Mouse (Mus musculus): ENCODE data around the gene Prkch. TPM values are rescaled to one million over a fixed set of nuclear protein-coding genes. Genes with fewer than 3 reads are reported as not detected.

Prkch gene
- polyA plus RNA-seq, 1 experiment, result not detected

DNA sequence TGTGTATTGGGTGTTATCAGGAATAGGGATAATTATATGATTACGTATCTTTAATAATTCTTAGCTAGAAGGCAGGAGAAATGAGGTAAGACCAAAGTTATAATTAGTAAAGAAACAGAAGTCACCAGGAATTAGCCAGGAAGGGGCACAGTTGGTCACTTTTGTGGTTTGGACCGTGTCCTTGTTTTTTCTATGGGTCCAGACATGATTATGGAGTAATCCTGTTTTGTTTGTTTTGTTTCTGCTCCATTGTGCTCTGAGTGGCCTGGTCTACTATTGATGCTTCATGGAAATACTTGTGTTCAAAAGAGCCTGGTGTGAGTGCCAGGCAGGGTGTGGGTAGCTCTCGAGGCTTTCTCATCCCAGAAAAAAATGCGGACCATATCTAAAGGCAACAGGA lies 230.9 kb downstream of the Prkch start:
- 81% methylated on average over 4 of the region's 4 CpGs for WGBS
- no peak overlapping the region for H3K27ac ChIP-seq (ENCODE audit: insufficient read depth, low read depth, low read length)
- TF ChIP-seq POLR2A (IDR thresholded peaks at IDR 0.05; ENCODE audit: insufficient read depth, low read depth, low read length), result no peak
- TF ChIP-seq CTCF (IDR thresholded peaks at IDR 0.05; ENCODE audit: insufficient read depth, low read depth, low read length), result no peak
- no peak overlapping the region for H3K4me3 ChIP-seq (ENCODE audit: insufficient read depth, low read depth, low read length)
- peaks cover 8% of the 10 kb centered on the region for H3K4me1 ChIP-seq (ENCODE audit: control insufficient read depth, insufficient read depth, low read length)

DNA sequence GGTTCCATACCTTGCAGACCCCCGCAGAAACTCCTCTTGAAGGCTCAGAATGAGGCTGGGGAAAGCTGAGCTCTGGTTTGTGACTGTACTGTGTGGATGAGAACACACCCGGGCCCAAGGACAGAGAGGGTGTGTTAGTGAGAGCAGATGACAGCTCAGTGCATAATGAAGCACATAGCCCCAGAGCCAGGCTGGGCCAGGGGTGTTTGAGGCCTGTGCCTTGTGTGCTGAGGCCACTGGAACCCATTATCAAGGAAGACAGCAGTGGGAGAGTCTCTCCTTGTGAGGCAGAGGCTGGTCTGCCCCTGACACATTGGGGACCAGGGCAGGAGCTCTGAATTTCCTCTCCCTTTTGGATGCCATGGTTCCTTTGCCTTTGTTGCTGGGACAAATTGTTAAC lies 231.3 kb downstream of the Prkch start:
- peaks cover 7% of the 10 kb centered on the region for H3K4me1 ChIP-seq (ENCODE audit: control insufficient read depth, insufficient read depth, low read length)
- H3K4me3 ChIP-seq (ENCODE audit: insufficient read depth, low read depth, low read length), result no peak overlapping the region
- 68% methylated on average over 2 of the region's 2 CpGs for WGBS
- no peak overlapping the region for H3K27ac ChIP-seq (ENCODE audit: insufficient read depth, low read depth, low read length)
- TF ChIP-seq POLR2A (IDR thresholded peaks at IDR 0.05; ENCODE audit: insufficient read depth, low read depth, low read length), result no peak
- no peak for TF ChIP-seq CTCF (IDR thresholded peaks at IDR 0.05; ENCODE audit: insufficient read depth, low read depth, low read length)

DNA sequence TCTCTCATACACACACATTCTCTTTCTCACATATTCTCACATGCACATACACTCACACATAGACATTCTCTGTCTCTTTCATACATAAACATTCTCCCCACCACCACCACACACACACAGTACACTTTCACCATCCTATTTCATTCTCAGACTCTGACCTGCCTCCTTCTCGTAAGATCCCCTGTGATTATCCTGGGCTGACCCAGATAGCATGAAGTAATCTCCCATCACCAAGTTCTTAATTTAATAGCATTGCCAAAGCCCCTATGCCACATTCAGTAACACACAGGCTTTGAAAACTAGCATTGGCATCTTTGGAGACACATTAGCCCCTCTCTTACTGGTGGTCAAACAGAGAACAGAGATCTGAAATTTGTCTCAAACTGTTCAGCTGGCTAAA lies 232.3 kb downstream of the Prkch start:
- WGBS, result 91% methylated on average over 1 of the region's 1 CpGs
- TF ChIP-seq CTCF (IDR thresholded peaks at IDR 0.05; ENCODE audit: insufficient read depth, low read depth, low read length) (no peak), POLR2A (IDR thresholded peaks at IDR 0.05; ENCODE audit: insufficient read depth, low read depth, low read length) (no peak)
- peaks cover 7% of the 10 kb centered on the region for H3K4me1 ChIP-seq (ENCODE audit: control insufficient read depth, insufficient read depth, low read length)
- H3K27ac ChIP-seq (ENCODE audit: insufficient read depth, low read depth, low read length), result no peak overlapping the region
- no peak overlapping the region for H3K4me3 ChIP-seq (ENCODE audit: insufficient read depth, low read depth, low read length)

DNA sequence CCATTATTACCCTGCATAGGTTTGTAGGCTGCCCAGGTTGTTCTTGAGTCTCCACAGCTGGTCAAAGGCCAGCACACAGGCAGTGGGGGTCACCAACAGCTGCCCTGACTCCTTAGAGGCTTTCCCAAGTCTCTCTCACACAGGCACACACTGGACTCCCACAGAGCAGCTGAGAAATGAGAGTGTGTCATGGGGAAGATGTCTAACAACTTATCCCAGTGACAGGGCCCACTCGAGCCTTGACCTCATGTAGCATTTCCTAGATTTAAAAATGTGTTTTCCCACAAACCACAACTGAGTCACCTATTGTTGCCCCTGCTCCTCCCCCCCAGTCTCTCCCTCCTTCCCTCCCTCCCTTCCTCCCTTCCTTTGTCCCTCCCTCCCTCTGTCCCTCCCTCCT lies 234.2 kb downstream of the Prkch start:
- H3K27ac ChIP-seq (ENCODE audit: insufficient read depth, low read depth, low read length), result no peak overlapping the region
- WGBS, result 41% methylated on average over 1 of the region's 1 CpGs
- H3K4me1 ChIP-seq (ENCODE audit: control insufficient read depth, insufficient read depth, low read length), result peaks cover 7% of the 10 kb centered on the region
- no peak overlapping the region for H3K4me3 ChIP-seq (ENCODE audit: insufficient read depth, low read depth, low read length)
- TF ChIP-seq POLR2A (IDR thresholded peaks at IDR 0.05; ENCODE audit: insufficient read depth, low read depth, low read length), result no peak
- TF ChIP-seq CTCF (IDR thresholded peaks at IDR 0.05; ENCODE audit: insufficient read depth, low read depth, low read length), result no peak

DNA sequence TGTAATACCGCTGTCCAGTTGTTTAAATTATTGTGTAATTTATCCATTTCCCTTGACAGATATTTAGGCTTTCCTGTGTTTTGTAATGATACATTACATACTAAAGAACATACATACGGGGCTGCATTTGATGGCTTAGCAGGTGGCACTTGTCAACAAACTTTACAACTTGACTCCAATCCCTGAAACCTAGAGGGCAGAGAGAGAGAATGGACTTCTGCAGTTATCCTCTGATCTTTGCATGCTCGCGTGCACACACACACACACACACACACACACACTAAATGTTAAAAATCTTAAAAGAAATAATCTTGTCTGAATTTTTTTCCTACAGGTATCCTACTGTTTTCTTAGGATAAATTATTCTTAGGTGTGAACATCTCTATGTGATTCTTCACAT lies 236.6 kb downstream of the Prkch start:
- 90% methylated on average over 4 of the region's 4 CpGs for WGBS
- Histone ChIP-seq H3K4me3 (ENCODE audit: insufficient read depth, low read depth, low read length) (no peak overlapping the region), H3K27ac (ENCODE audit: insufficient read depth, low read depth, low read length) (no peak overlapping the region), H3K4me1 (ENCODE audit: control insufficient read depth, insufficient read depth, low read length) (peaks cover 7% of the 10 kb centered on the region)
- TF ChIP-seq CTCF (IDR thresholded peaks at IDR 0.05; ENCODE audit: insufficient read depth, low read depth, low read length) (no peak), POLR2A (IDR thresholded peaks at IDR 0.05; ENCODE audit: insufficient read depth, low read depth, low read length) (no peak)

DNA sequence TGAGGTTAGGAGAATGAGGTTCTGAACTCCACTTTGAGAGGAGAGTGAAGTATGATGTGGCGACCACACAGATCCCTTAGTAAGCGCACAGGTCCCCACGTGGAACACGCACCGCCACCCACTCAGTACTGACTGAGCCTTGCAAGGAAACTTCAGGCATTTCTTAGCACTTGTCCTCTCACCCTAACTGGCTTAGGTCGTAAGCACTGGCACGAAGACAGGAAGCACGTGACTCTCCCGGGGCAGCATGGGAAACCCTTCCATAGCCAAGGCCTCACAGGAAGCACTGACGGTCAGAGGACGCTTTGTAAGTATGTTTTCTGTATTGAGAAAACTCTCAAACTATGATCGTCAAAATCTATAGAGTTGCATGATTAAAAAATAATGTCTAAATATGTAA lies 237.7 kb downstream of the Prkch start:
- H3K27ac ChIP-seq (ENCODE audit: insufficient read depth, low read depth, low read length), result no peak overlapping the region
- H3K4me3 ChIP-seq (ENCODE audit: insufficient read depth, low read depth, low read length), result no peak overlapping the region
- 91% methylated on average over 12 of the region's 12 CpGs for WGBS
- H3K4me1 ChIP-seq (ENCODE audit: control insufficient read depth, insufficient read depth, low read length), result peaks cover 7% of the 10 kb centered on the region
- TF ChIP-seq CTCF (IDR thresholded peaks at IDR 0.05; ENCODE audit: insufficient read depth, low read depth, low read length), result no peak
- TF ChIP-seq POLR2A (IDR thresholded peaks at IDR 0.05; ENCODE audit: insufficient read depth, low read depth, low read length), result no peak

DNA sequence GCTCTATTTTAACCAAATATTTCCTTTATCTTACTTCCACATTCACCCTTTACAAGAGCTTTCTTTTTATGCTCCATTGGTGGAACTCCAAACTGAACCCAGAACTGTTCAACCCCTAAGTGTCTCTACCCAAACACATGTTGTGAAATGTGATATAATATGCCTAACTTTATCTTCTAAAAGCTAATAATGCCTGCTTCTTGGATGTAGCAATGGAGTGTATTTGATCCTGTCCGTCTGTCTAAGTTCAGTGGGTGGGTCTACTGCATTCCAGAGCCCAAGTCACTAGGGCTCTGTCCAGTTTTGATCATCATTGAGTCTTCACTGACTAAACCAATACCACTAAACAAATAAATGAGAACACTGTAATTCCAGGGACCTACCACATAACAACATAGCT lies 240.2 kb downstream of the Prkch start:
- 90% methylated on average over 1 of the region's 1 CpGs for WGBS
- H3K4me1 ChIP-seq (ENCODE audit: control insufficient read depth, insufficient read depth, low read length), result no peaks in the 10 kb centered on the region
- no peak overlapping the region for H3K4me3 ChIP-seq (ENCODE audit: insufficient read depth, low read depth, low read length)
- TF ChIP-seq POLR2A (IDR thresholded peaks at IDR 0.05; ENCODE audit: insufficient read depth, low read depth, low read length), result no peak
- TF ChIP-seq CTCF (IDR thresholded peaks at IDR 0.05; ENCODE audit: insufficient read depth, low read depth, low read length), result no peak
- H3K27ac ChIP-seq (ENCODE audit: insufficient read depth, low read depth, low read length), result no peak overlapping the region

Other genes starting within 250 kb of the Prkch start
- not detected in 2 replicates for gene Tmem30b, start 38.4 kb upstream of the Prkch start, polyA plus RNA-seq (2012; ENCODE audit: insufficient read depth, insufficient read length, low replicate concordance, missing spikeins)